Mouse (Mus musculus) neutrophil, adult 5-6 weeks (primary cell): ENCODE measurements at regions not wholly inside any gene's neighbourhood (a gene's known extent, or its start where the extent isn't known, plus 50 kb on each side); places are given as distances from the start of the nearest gene placed in this dataset.
"Not testable (repeated sequence)": the region's sequence is repeated elsewhere in the genome, so short reads cannot be mapped to it uniquely, and the experiment has no call there.

Experiments
- ATAC-seq: fragments of 151-379, 151-347 bp; 2 replicates; pipeline ENCODE4 v1.8.0; 2017; ENCODE audit warnings: mild to moderate bottlenecking, moderate TSS enrichment; ENCODE audit not compliant: insufficient number of reproducible peaks, poor library complexity, low FRiP score, severe bottlenecking; ENCODE audit errors: extremely low read depth

DNA sequence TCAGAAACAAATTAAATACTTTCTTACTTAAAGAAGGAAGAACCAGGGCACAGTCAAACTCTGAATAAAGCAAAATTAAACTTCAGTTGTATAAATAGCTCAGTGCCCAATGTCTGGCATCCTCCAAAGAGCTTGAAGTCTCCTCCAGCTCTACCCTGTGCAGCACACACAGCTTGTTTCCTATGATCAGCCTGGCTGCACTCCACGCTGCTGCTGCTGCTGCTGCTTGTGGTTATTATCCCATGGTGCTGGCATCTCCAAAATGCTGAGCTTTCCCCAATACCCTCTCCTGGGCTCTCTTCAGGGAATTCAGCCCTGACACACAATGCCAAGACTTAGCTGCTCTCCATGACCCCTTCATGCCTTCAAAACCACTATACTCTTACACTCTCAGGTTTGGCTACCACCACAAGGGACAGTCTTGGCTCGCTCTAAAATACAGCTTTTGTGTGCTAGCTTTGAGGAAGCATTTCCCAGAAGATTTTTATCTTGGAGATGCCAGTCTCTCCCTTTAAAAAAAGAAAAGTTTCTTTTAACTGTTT, 121.0 kb downstream of the Rab10 start:
- not testable (repeated sequence) for ATAC-seq

DNA sequence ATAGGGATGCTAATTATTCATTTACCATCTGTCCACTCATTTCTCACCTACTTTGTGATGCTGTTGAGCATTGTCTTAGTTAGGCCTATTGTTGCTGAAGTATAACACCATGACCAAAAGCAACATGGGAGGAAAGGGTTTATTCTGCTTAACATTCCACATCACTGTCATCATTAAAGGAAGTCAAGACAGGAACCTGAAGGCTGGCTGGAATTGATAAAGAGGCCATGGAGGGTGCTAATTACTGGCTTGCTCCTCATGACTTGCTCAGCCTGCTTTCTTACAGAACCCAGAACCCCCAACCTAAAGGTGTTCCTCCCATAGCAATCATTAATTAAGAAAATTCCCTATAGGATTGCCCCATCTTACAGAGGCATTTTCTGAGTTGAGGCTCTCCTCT, 121.6 kb downstream of the Rab10 start:
- ATAC-seq = no peak

DNA sequence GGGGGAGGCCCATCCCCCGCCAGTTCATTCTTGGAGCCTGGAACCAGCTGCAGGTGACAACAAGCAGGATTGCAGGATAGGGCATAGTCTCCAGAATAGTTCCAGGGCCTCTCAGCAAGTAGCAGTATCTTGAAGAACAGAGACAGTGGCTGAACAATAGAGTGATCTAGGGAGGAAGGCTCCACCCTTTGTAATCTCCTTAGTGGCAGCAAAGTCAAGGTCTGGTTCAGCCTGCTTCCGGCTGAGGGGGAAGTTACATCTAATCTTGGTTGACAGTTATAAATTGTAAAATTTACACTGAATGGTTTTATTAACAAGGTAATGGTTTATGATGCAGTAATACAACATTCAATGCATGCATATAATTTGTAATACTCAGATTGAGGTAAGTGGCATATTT, 136.4 kb downstream of the Rab10 start:
- no peak for ATAC-seq

DNA sequence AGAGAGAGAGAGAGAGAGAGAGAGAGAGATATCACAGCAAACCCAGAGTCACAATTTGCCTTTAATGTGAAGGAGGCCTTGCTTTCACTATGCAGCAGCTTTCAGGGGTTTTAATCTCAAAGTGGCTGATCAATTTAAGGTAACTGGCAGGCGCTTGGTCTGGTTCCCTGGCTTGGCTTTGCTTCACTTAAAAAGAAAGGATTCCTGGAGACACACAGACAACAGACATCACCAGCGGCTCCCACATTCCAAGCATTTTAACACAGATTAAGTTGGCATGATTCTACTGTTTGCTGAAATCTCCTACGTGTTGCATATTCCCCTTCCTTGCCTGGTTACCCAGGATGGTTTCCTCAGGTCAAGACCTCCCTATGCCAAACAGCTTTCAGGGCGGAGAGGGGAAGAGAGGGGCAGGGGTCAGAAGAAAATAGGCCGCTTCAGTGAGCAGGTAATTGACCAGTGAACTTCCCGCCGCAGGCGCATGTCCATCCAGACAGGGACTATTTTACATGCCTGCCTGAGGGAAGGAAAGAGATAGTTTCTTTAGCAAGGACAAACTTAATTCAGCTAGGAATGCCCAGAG, 140.0 kb downstream of the Rab10 start:
- not testable (repeated sequence) for ATAC-seq

DNA sequence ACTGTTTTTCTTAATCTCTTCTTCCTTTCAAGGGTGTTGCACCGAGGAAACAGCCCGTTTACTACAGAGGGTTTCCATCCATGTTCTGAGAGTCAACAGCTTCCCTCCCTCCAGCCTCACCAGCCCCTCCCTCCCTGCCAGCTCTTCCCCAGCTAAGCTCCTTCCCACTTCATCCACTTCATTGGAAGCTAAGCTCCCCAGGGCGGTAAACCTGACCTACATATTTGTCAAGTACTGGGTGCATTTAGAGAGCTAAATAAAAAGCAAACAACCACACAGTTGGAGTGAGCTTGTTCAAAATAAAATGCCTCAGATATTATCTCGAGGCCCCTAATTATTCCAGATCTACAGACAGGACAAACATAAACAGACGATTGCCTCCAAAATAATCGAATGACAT, 148.1 kb downstream of the Rab10 start:
- not testable (repeated sequence) for ATAC-seq

DNA sequence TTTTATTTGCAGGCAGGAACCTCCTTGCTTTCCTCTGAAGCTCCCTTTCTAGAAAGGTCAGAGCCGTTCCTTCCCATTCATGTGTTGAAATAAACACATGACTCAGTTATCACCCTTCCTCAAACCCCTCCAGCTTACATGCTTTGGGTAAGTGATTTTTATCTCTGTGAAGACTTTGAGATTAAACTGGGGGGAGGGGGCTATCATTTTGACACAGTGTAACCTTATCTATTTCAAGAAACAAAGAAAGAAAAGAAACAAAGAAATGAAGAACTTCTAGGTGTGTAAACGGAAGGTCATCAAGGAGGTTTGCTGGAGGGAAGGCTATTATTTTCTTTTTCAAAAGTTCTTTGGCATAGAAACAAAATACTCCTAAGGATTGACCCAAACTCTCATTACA, 151.0 kb downstream of the Rab10 start:
- ATAC-seq = not testable (repeated sequence)

DNA sequence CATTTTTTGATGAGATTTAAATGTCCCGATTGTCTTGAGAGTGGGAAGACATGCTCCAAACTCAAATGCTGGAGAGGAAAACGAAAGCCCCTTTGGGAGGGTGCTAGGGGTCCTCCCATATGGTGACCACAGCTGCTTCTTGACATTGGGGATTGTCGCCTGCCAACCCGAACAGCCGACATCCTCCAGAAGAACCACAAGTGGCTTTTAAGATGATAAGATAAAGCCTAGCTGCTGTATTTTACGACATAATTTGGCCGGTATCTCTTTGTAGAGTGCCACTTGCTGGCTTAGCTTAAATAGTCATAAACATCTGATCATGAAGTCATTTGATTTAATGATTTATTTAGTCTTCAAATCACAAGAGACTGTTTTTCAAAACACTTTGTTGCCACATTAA, 156.1 kb downstream of the Rab10 start:
- not testable (repeated sequence) for ATAC-seq

DNA sequence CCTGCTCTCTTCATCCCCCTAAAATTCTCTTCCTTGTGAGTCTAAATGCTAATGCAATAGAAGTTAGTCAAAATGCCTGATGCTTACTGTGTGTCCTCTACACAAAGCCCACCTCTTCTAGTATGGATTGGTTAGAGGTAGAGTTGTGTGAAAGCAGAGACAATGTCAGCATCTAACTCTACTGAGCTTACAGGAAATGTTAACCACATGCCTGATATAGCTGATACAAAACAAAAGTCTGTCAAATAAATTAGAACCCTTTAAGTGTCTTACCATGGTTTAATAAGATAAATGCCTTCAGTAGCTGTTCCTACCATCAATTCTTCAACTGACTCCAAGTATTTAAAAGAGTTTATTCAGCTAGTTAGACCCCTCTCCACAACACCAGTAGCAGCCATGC, 177.2 kb downstream of the Rab10 start:
- ATAC-seq = not testable (repeated sequence)

DNA sequence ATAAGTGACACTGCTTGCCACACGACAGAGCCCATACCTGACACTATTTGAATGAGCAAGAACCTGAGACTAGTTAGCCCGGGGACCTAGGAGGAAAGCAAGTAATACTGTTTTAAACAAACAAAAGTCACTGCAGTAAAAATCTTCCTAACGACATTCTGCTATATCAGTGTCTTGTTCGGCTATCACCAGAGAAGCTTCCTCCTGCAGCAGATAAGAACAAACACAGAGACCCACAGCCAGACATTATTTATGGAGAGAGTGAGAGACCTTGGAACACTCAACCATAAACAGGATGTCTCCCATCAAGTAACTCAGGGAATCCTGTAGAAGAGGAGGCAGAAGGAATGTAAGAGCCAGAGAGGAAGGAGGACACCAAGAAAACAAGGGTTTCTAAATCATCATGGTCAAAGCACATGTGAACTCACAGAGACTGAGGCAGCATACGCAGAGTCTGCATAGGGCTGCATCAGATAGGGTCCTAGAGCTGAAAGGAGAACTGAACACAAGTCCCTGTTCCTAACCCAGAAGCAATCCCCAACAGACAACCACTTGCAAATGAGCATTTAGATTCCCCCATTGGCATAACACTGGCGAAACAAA, 178.5 kb downstream of the Rab10 start:
- ATAC-seq = not testable (repeated sequence)

DNA sequence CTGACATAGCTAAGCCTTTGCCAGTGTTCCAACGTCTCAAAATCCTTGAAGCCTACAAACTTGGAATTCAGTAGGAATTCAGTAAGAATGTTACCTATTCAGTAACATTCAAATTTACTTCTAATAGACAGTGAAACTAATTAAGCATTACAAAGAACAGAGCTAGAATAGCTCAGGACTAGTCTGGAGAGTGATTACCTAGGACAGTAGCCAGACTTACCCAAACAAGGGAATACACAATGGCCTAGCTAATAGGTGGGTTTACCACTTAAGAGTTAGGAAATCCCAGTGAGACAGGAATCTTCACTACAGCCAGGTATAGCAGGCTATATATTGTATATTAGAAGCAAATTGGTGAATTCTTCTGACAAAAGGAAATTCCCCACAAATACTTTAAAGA, 182.4 kb downstream of the Rab10 start:
- ATAC-seq = not testable (repeated sequence)

DNA sequence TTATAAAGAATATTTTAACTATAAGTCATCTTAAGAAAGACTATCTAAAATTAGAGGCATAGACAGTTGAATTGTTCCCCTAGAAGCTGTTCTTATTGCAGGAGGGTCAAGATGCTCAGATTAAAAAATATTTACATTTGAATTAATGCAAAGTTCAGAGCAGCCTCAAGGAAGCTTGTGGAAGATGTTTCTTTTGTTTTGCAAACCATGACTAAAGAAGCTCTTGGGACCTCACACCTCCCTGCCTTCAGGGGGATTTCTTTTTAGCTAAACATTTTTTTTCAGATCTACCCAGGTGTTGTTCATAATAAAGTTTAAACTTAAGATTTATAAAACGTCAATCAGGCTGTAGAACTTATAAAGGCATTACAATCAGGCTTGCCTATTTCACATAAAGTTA, 185.7 kb downstream of the Rab10 start:
- no peak for ATAC-seq

DNA sequence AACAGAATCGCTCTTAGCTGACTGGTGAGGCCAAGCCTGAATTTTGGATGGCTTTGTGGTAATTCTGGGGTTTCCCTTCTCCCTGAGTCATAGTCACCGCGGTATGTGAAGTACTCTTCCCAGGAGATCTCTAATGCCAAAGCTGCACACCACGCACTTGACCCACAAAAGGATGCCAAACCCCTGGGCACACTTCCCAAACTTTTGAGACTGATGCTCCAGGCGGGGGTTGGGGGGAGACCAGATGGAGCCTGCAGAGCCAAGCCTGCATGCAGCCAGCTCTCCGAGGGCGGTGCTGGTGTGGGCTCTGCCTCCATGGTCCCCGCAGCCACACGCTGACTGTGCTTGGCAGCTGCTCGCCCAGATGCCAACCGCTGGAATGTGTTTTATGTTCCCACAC, 199.2 kb downstream of the Rab10 start:
- ATAC-seq = not testable (repeated sequence)

DNA sequence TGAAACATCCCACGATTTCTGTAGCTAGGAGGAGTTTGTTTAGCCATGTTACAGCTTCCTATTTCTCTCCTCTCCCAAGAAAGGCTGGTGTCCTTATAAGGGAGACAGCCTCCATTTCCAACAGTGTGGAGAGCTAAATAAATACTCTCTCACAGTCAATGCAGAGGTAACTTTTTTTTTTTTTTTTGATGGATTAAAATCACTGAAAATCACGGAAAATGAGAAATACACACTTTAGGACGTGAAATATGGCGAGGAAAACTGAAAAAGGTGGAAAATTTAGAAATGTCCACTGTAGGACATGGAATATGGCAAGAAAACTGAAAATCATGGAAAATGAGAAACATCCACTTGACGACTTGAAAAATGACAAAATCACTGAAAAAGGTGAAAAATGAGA, 200.1 kb downstream of the Rab10 start:
- ATAC-seq = not testable (repeated sequence)

DNA sequence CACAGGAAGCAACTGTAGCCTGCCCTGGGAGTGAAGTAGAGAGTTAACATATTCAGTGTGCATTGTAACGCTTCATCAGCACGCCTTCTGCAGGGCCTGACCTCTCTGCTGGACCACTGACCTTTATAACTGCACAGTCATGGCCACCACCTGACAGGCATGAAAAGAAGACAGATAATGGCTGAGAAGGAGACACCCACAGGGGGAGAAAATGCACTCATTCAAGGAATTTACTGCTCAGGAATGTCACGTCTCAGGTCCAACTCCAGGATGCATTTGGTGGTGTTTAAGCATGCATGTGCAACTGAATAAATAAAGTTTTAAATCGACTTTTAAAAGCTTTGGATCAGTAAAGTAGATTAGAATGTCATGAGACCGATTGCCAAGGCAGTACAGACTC, 207.8 kb downstream of the Rab10 start:
- ATAC-seq = not testable (repeated sequence)

DNA sequence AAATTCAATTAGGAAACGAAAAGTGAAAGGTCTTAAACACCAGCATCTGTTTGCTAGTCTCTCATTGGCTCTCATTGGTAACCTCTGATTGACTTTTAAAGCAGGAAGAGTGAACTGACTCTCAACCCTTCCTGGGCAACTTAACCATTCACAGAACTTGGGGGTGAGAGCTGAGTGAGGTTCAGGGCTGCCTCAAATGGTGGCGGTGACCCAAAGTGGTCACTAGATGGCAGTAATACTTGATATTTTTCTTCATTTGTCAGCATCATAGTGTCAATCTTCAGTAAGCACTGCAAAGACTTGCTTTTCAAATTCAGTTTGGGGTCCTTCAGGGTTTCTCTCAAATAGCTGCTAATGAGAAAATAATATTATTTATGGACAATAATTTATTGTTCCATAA, 211.6 kb downstream of the Rab10 start:
- peak; percentile 67; the same call in 1 of the 2 replicates for ATAC-seq

DNA sequence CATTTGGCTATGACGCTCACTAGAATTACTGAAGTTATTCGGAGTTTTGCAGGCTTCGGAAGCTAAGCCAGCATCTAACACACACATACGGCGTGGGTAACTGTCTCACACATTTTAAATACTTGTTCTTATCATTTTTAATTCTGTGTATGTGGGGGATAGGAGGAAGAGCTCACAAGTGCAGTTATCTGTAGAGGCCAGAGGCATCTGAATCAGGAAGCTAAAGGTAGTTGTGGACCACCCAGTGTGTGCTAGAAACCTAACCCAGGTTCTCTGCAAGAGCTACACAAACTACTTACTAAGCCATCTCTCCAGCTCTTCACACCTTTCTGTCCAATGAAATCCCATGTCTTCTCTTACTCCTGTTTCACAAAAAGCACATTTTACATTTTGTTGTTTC, 215.3 kb downstream of the Rab10 start:
- ATAC-seq = no peak

DNA sequence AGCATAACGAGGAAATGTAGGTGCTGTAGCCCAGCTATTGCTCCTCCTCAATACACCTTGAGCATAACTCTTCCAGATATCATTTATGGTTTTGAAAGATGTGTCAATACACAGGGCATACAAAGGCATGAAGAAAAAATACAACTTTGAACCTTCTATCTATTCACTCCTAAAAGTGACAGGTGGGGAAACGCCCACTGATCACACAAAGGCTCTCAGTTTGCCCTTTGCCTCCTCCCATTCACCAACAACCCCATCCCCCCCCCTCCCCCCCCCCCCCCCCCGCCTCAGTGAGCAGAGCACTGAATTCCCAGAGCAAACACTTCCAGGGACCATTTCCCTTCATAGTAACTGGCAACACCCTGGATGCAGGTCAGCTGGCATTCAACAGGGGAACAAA, 216.8 kb downstream of the Rab10 start:
- ATAC-seq = not testable (repeated sequence)

DNA sequence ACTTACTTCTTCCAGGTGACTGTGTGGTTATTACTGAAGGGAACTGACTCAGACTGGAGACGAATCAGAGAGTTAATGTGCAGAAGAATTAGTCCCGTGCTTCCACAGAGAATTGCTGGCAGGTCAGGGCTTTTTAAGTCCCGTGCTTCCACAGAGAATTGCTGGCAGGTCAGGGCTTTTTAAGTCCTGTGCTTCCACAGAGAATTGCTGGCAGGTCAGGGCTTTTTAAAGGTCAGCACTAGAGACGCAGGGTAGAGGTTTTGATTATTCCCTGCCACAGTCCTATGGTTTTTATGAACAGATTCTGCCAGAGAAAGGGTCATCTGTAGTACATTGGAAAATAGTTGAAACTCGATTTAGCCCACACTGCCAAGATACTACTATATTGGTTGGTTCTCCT, 260.2 kb downstream of the Rab10 start:
- not testable (repeated sequence) for ATAC-seq

DNA sequence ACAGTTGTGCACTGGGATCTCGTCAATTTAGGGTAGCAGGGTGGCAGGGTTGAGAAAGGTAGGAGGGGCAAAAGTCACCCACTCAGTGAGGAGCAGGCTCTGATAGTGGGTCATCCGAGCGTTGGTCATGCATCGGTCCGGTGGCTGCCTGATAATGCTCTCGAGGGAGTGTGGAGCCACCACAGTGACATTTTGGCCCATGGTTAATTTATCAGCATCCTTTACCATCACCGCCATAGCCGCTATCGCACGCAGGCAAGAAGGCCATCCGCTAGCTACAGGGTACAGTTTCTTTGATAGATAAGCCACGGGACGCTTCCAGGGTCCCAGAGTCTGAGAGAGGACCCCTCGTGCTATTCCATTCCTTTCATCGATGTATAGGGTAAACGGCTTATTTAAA, 291.3 kb downstream of the Rab10 start:
- ATAC-seq = not testable (repeated sequence)

DNA sequence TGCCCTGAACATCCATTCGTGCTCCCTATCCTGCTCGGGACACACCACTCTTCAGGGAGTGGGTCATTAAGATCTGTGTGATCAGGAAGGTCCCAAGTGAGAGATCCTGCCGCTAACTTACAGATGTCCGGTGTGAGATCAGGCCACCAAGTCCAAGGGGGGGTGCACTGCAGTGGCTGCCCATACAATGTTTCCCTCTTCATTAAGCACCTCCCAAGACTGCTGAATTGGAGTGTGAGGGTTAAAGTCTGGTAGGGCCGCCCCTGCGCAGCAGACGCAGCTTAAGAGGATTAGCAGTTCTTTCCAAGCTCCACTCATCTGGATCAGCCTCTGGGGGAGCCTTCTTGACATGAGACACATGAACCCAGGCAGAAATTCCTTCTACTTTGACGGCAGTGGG, 293.0 kb downstream of the Rab10 start:
- not testable (repeated sequence) for ATAC-seq
